ENCODE assay signal across 8 mouse cellular contexts in the genomic region with DNA sequence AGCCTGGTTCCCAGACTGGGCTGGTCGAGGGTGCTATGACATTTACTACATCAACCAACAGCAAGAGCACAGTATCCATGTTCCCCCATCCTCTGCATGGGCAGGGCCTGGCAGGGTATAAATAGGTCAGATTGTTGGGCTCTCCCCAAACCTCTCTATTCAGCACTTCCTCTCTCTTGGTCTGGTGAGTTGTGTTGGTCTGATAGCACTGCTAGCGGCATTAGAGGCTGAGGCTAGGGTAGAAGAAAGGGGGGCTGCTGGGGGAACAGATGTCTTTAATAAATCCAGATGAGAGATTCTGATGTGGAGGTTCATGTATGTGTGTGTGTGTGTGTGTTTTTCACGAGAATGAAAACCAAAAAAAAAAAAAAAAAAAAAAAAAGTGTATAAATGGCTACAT. TPM values are rescaled to one million over a fixed set of nuclear protein-coding genes. Genes with fewer than 3 reads are reported as not detected.
DNase-seq lines count a peak whose midpoint lies in the region; ATAC-seq and TF ChIP-seq lines count a peak whose summit lies in the region.

A gene (plus strand): TSS at position 149 of the 400 bp plus-strand sequence.

- no peak within 1 kb of the TSS for H3K9ac ChIP-seq in liver, embryonic 11.5 days (ENCODE audit: low read depth, low read length)
- H3K9ac ChIP-seq in liver, postnatal 0 days (replicated peaks) = no peak within 1 kb of the TSS
- H3K9ac ChIP-seq in forebrain, embryonic 15.5 days (replicated peaks) = no peak within 1 kb of the TSS
- H3K9ac ChIP-seq in limb, embryonic 15.5 days = no peak within 1 kb of the TSS

- ATAC-seq in liver, embryonic 11.5 days (replicated peaks; ENCODE audit: low FRiP score) = 0 out of 2 replicates have a peak, but pooled peaks have one; percentile 35
- ATAC-seq in liver, postnatal 0 days = no peak
- ATAC-seq in Patski = no peak
- peak; percentile 30; the same call in 1 of the 2 replicates for ATAC-seq in forebrain, embryonic 15.5 days (replicated peaks)
- ATAC-seq in limb, embryonic 15.5 days (ENCODE audit: insufficient number of reproducible peaks, low FRiP score, low TSS enrichment, low read depth) = peak; percentile 54; the same call in 1 of the 2 replicates
- ATAC-seq in cerebellum, adult (ENCODE audit: insufficient number of reproducible peaks, low FRiP score, low TSS enrichment) = no peak

- 30% methylated on average over 3 of the region's 3 CpGs for WGBS in liver, embryonic 11.5 days
- WGBS in liver, postnatal 0 days (ENCODE audit: insufficient replicate concordance) = 24% methylated on average over 3 of the region's 3 CpGs
- WGBS in forebrain, embryonic 15.5 days = 65% methylated on average over 3 of the region's 3 CpGs
- WGBS in limb, embryonic 15.5 days = 22% methylated on average over 3 of the region's 3 CpGs

- no peak for TF ChIP-seq EP300 in liver, postnatal 0 days (IDR thresholded peaks at IDR 0.05; ENCODE audit: low read depth)

- no peak within 1 kb of the TSS for H3K4me3 ChIP-seq in liver, embryonic 11.5 days (ENCODE audit: low read depth, low read length)
- no peak within 1 kb of the TSS for H3K4me3 ChIP-seq in liver, postnatal 0 days (ENCODE audit: low read depth, low read length)
- H3K4me3 ChIP-seq in forebrain, embryonic 15.5 days = no peak within 1 kb of the TSS
- H3K4me3 ChIP-seq in limb, embryonic 15.5 days = no peak within 1 kb of the TSS

- DNase-seq in liver, embryonic 11.5 days (ENCODE audit: low spot score) = no peak
- DNase-seq in liver, postnatal 0 days = no peak
- no peak for DNase-seq in Patski (ENCODE audit: low read depth, low spot score)
- no peak for DNase-seq in right cerebral cortex, adult 2 months (ENCODE audit: low spot score in 2 of 2)
- no peak for DNase-seq in left cerebral cortex, adult 18-20 months (ENCODE audit: low spot score in 2 of 2)

- H3K4me2 ChIP-seq in liver, embryonic 11.5 days = no peak within 1 kb of the TSS
- no peak within 1 kb of the TSS for H3K4me2 ChIP-seq in liver, postnatal 0 days (ENCODE audit: low read depth, low read length)
- no peak within 1 kb of the TSS for H3K4me2 ChIP-seq in forebrain, embryonic 15.5 days (replicated peaks)
- H3K4me2 ChIP-seq in limb, embryonic 15.5 days = no peak within 1 kb of the TSS

- in situ Hi-C loops in Patski (cut with MboI; ENCODE audit: low pct_unique_long_range_greater_than_20kb) = no loop called here

- TF ChIP-seq CTCF in liver, postnatal 0 days (IDR thresholded peaks at IDR 0.05; ENCODE audit: low read depth) = no peak
- TF ChIP-seq CTCF in Patski (IDR thresholded peaks at IDR 0.05) = no peak

- H3K4me1 ChIP-seq in liver, embryonic 11.5 days (replicated peaks; ENCODE audit: control insufficient read depth, insufficient read depth, low read length) = no peaks in the 10 kb centered on the region
- no peaks in the 10 kb centered on the region for H3K4me1 ChIP-seq in liver, postnatal 0 days (ENCODE audit: insufficient read depth)
- H3K4me1 ChIP-seq in forebrain, embryonic 15.5 days = peaks cover 12% of the 10 kb centered on the region
- peaks cover 60% of the 10 kb centered on the region for H3K4me1 ChIP-seq in limb, embryonic 15.5 days

- no peak within 1 kb of the TSS for H3K27ac ChIP-seq in liver, embryonic 11.5 days (ENCODE audit: low read depth, low read length)
- no peak within 1 kb of the TSS for H3K27ac ChIP-seq in liver, postnatal 0 days (ENCODE audit: low read depth)
- H3K27ac ChIP-seq in forebrain, embryonic 15.5 days (replicated peaks) = peak within 1 kb of the TSS; percentile 41; the same call in 1 of the 2 replicates
- H3K27ac ChIP-seq in limb, embryonic 15.5 days = peak within 1 kb of the TSS; percentile 91

- H3K9me3 ChIP-seq in liver, embryonic 11.5 days (ENCODE audit: control insufficient read depth, low read length) = no peaks in the 10 kb centered on the region
- H3K9me3 ChIP-seq in liver, postnatal 0 days (ENCODE audit: low read length) = no peaks in the 10 kb centered on the region
- no peaks in the 10 kb centered on the region for H3K9me3 ChIP-seq in forebrain, embryonic 15.5 days
- no peaks in the 10 kb centered on the region for H3K9me3 ChIP-seq in limb, embryonic 15.5 days

- H3K27me3 ChIP-seq in liver, embryonic 11.5 days (replicated peaks; ENCODE audit: control insufficient read depth, insufficient read depth, low read length) = no peaks in the 10 kb centered on the region
- no peaks in the 10 kb centered on the region for H3K27me3 ChIP-seq in liver, postnatal 0 days (ENCODE audit: insufficient read depth, low read length)
- no peaks in the 10 kb centered on the region for H3K27me3 ChIP-seq in Patski
- H3K27me3 ChIP-seq in forebrain, embryonic 15.5 days = no peaks in the 10 kb centered on the region
- H3K27me3 ChIP-seq in limb, embryonic 15.5 days = no peaks in the 10 kb centered on the region

- CTCF ChIA-PET in Patski (lab: Charles Lee) = interaction anchor here (1.1 to 34.1 kb wide), 3 partner anchors 4 to 50 kb away, joined by 3 to 615 read pairs (median 615); a partner anchor contains a TSS

- H3K36me3 ChIP-seq in liver, embryonic 11.5 days (ENCODE audit: control insufficient read depth, insufficient read depth, low read length) = no peaks in the 10 kb centered on the region
- no peaks in the 10 kb centered on the region for H3K36me3 ChIP-seq in liver, postnatal 0 days (replicated peaks; ENCODE audit: insufficient read depth, low read length)
- no peaks in the 10 kb centered on the region for H3K36me3 ChIP-seq in forebrain, embryonic 15.5 days
- no peaks in the 10 kb centered on the region for H3K36me3 ChIP-seq in limb, embryonic 15.5 days

- POLR2A ChIA-PET in Patski (lab: Charles Lee) = interaction anchor here (1.1 to 6.3 kb wide), 4 partner anchors 9 to 94 kb away, joined by 3 to 75 read pairs (median 18); a partner anchor contains a TSS

RNA-seq across cellular contexts. Expression of the gene that starts here (rescaled TPM):
- 0.69 and 0.77 TPM in 2 replicates for polyA plus RNA-seq in liver, embryonic 11.5 days (2014; fragmentation: Nextera tagmentation; extraction: Ambion mirVana)
- 4.0 and 4.6 TPM in 2 replicates for polyA plus RNA-seq in liver, postnatal 0 days (2015; fragmentation: Nextera tagmentation; extraction: Ambion mirVana)
- polyA plus RNA-seq in Patski (2021) = 44.0 TPM
- 0.56 and 0.65 TPM in 2 replicates for polyA plus RNA-seq in forebrain, embryonic 15.5 days (2015; fragmentation: Nextera tagmentation; extraction: Ambion mirVana)
- 21.0 and 29.6 TPM in 2 replicates for polyA plus RNA-seq in limb, embryonic 15.5 days (2015; fragmentation: Nextera tagmentation; extraction: Ambion mirVana)
- 1 to 10 TPM; 2.9 to 4.5 TPM for total RNA-seq in left cerebral cortex, adult 18-20 months (2021)

Comparison
In these comparisons a context has a peak if more than half of its experiments do, and no peak if none do; other contexts are left out.
1. Peak in ATAC-seq in liver, embryonic 11.5 days; RNA of the gene not detected or under 1 TPM.
2. Peak in ATAC-seq and H3K27ac ChIP-seq in forebrain, embryonic 15.5 days; RNA of the gene not detected or under 1 TPM.